Mouse (Mus musculus): ENCODE data around the gene Gpr137b. TPM values are rescaled to one million over a fixed set of nuclear protein-coding genes. Genes with fewer than 3 reads are reported as not detected.
"Not testable (repeated sequence)": the region's sequence is repeated elsewhere in the genome, so short reads cannot be mapped to it uniquely, and the experiment has no call there.

Gpr137b gene
- 4.1 and 6.3 TPM in 2 replicates for total RNA-seq (2017)

GRCm38 (mm10) chr13:13393228-13394095 is at the start of gene Gpr137b:
Gpr137b (minus strand) TSS chr13:13394014.
- ATAC-seq (replicated peaks in 1 of 2; ENCODE audit: insufficient read depth in 1 of 2, low FRiP score in 2 of 2, low TSS enrichment in 1 of 2, low read depth in 1 of 2, poor library complexity in 2 of 2, severe bottlenecking in 2 of 2), result peak; percentile 76

GRCm38 (mm10) chr13:13438112-13438953 is 44.5 kb upstream of the Gpr137b start:
- peak; percentile 16 to 22; a peak in 2 of 4 replicates for ATAC-seq (replicated peaks in 1 of 2; ENCODE audit: insufficient read depth in 1 of 2, low FRiP score in 2 of 2, low TSS enrichment in 1 of 2, low read depth in 1 of 2, poor library complexity in 2 of 2, severe bottlenecking in 2 of 2)

- ATAC-seq (replicated peaks in 1 of 2; ENCODE audit: insufficient read depth in 1 of 2, low FRiP score in 2 of 2, low TSS enrichment in 1 of 2, low read depth in 1 of 2, poor library complexity in 2 of 2, severe bottlenecking in 2 of 2), result peak; percentile 3 to 20; a peak in 2 of 4 replicates
Measured at GRCm38 (mm10) chr13:13437460-13438015, 43.7 kb upstream of the Gpr137b start, which contains the start of gene Nid1. Nid1 (plus strand) TSS chr13:13437551.

- not testable (repeated sequence) for ATAC-seq (replicated peaks in 1 of 2; ENCODE audit: insufficient read depth in 1 of 2, low FRiP score in 2 of 2, low TSS enrichment in 1 of 2, low read depth in 1 of 2, poor library complexity in 2 of 2, severe bottlenecking in 2 of 2)
Measured at GRCm38 (mm10) chr13:13436161-13436560, 42.3 kb upstream of the Gpr137b start.

- not testable (repeated sequence) for ATAC-seq (replicated peaks in 1 of 2; ENCODE audit: insufficient read depth in 1 of 2, low FRiP score in 2 of 2, low TSS enrichment in 1 of 2, low read depth in 1 of 2, poor library complexity in 2 of 2, severe bottlenecking in 2 of 2)
Measured at GRCm38 (mm10) chr13:13423301-13423700, 29.5 kb upstream of the Gpr137b start.

- ATAC-seq (replicated peaks in 1 of 2; ENCODE audit: insufficient read depth in 1 of 2, low FRiP score in 2 of 2, low TSS enrichment in 1 of 2, low read depth in 1 of 2, poor library complexity in 2 of 2, severe bottlenecking in 2 of 2), result not testable (repeated sequence)
Measured at GRCm38 (mm10) chr13:13418859-13419258, 25.0 kb upstream of the Gpr137b start.

- ATAC-seq (replicated peaks in 1 of 2; ENCODE audit: insufficient read depth in 1 of 2, low FRiP score in 2 of 2, low TSS enrichment in 1 of 2, low read depth in 1 of 2, poor library complexity in 2 of 2, severe bottlenecking in 2 of 2), result not testable (repeated sequence)
Measured at GRCm38 (mm10) chr13:13416007-13416337, 22.2 kb upstream of the Gpr137b start.

GRCm38 (mm10) chr13:13415120-13416006 is 21.5 kb upstream of the Gpr137b start:
- peak; percentile 78 to 84 for ATAC-seq (replicated peaks in 1 of 2; ENCODE audit: insufficient read depth in 1 of 2, low FRiP score in 2 of 2, low TSS enrichment in 1 of 2, low read depth in 1 of 2, poor library complexity in 2 of 2, severe bottlenecking in 2 of 2)

- ATAC-seq (replicated peaks in 1 of 2; ENCODE audit: insufficient read depth in 1 of 2, low FRiP score in 2 of 2, low TSS enrichment in 1 of 2, low read depth in 1 of 2, poor library complexity in 2 of 2, severe bottlenecking in 2 of 2), result no peak
Measured at GRCm38 (mm10) chr13:13414206-13414605, 20.4 kb upstream of the Gpr137b start.

GRCm38 (mm10) chr13:13405511-13405910 is 11.7 kb upstream of the Gpr137b start:
- ATAC-seq (replicated peaks in 1 of 2; ENCODE audit: insufficient read depth in 1 of 2, low FRiP score in 2 of 2, low TSS enrichment in 1 of 2, low read depth in 1 of 2, poor library complexity in 2 of 2, severe bottlenecking in 2 of 2), result not testable (repeated sequence)

GRCm38 (mm10) chr13:13404517-13405155 is 10.8 kb upstream of the Gpr137b start:
- not testable (repeated sequence) for ATAC-seq (replicated peaks in 1 of 2; ENCODE audit: insufficient read depth in 1 of 2, low FRiP score in 2 of 2, low TSS enrichment in 1 of 2, low read depth in 1 of 2, poor library complexity in 2 of 2, severe bottlenecking in 2 of 2)

GRCm38 (mm10) chr13:13403839-13404238 is 10.0 kb upstream of the Gpr137b start:
- not testable (repeated sequence) for ATAC-seq (replicated peaks in 1 of 2; ENCODE audit: insufficient read depth in 1 of 2, low FRiP score in 2 of 2, low TSS enrichment in 1 of 2, low read depth in 1 of 2, poor library complexity in 2 of 2, severe bottlenecking in 2 of 2)

GRCm38 (mm10) chr13:13403366-13403765 is 9.6 kb upstream of the Gpr137b start:
- ATAC-seq (replicated peaks in 1 of 2; ENCODE audit: insufficient read depth in 1 of 2, low FRiP score in 2 of 2, low TSS enrichment in 1 of 2, low read depth in 1 of 2, poor library complexity in 2 of 2, severe bottlenecking in 2 of 2), result not testable (repeated sequence)

- ATAC-seq (replicated peaks in 1 of 2; ENCODE audit: insufficient read depth in 1 of 2, low FRiP score in 2 of 2, low TSS enrichment in 1 of 2, low read depth in 1 of 2, poor library complexity in 2 of 2, severe bottlenecking in 2 of 2), result not testable (repeated sequence)
Measured at GRCm38 (mm10) chr13:13402818-13403217, 9.0 kb upstream of the Gpr137b start.

- ATAC-seq (replicated peaks in 1 of 2; ENCODE audit: insufficient read depth in 1 of 2, low FRiP score in 2 of 2, low TSS enrichment in 1 of 2, low read depth in 1 of 2, poor library complexity in 2 of 2, severe bottlenecking in 2 of 2), result not testable (repeated sequence)
Measured at GRCm38 (mm10) chr13:13400851-13401250, 7.0 kb upstream of the Gpr137b start.

GRCm38 (mm10) chr13:13394096-13394395 is 232 bp upstream of the Gpr137b start:
- peak; percentile 49 to 60 for ATAC-seq (replicated peaks in 1 of 2; ENCODE audit: insufficient read depth in 1 of 2, low FRiP score in 2 of 2, low TSS enrichment in 1 of 2, low read depth in 1 of 2, poor library complexity in 2 of 2, severe bottlenecking in 2 of 2)

All from hematopoietic stem cell, adult 5-6 weeks (primary cell).